Mouse (Mus musculus): ENCODE results near the gene Rc3h1. TPM values are rescaled to one million over a fixed set of nuclear protein-coding genes. Genes with fewer than 3 reads are reported as not detected.

Rc3h1 gene
- polyA plus RNA-seq, 1 experiment from 2014 or later, result 9.9 TPM

DNA sequence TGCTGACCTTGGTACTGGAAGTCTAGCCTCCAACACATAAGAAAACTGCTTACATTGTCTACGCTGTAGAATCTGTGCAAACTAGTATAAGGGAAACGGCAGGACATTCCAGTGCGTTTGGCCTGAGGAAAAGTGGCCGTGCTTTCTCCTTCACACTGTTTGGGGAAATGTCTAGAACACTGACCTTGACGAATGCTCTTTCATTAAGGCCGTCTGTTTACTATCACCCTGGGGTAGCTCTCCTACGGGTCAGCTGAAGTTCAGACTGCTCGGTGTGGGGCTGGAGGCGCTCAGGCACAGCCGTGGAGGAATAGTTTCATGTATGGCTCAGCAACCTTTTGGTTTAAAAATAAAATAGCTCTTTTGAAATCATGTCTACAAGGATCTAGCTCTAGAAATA is 6.5 kb upstream of the Rc3h1 start:
- no peaks in the 10 kb centered on the region for H3K36me3 ChIP-seq
- H3K4me1 ChIP-seq, result no peaks in the 10 kb centered on the region
- WGBS, result 79% methylated on average over 10 of the region's 10 CpGs
- H3K4me2 ChIP-seq (replicated peaks), result no peak overlapping the region
- H3K4me3 ChIP-seq, result no peak overlapping the region
- H3K9me3 ChIP-seq, result no peaks in the 10 kb centered on the region
- ATAC-seq (ENCODE audit: low FRiP score, low read depth), result no peak
- H3K9ac ChIP-seq (replicated peaks), result no peak overlapping the region
- H3K27me3 ChIP-seq, result no peaks in the 10 kb centered on the region; the same call in none of the 2 replicates
- H3K27ac ChIP-seq (replicated peaks), result no peak overlapping the region

GRCm38 (mm10) chr1:160904047-160904446 is 2.2 kb upstream of the Rc3h1 start:
- Histone ChIP-seq H3K27ac (replicated peaks) (no peak overlapping the region), H3K36me3 (no peaks in the 10 kb centered on the region), H3K9ac (replicated peaks) (no peak overlapping the region), H3K9me3 (no peaks in the 10 kb centered on the region), H3K4me3 (no peak overlapping the region), H3K4me2 (replicated peaks) (no peak overlapping the region), H3K27me3 (no peaks in the 10 kb centered on the region; the same call in none of the 2 replicates), H3K4me1 (peaks cover 7% of the 10 kb centered on the region)
- no peak for ATAC-seq (ENCODE audit: low FRiP score, low read depth)
- WGBS, result 64% methylated on average over 4 of the region's 4 CpGs

- Histone ChIP-seq H3K4me3 (peak overlapping the region; percentile 97), H3K27me3 (no peaks in the 10 kb centered on the region; the same call in none of the 2 replicates), H3K4me1 (peaks cover 13% of the 10 kb centered on the region), H3K9me3 (no peaks in the 10 kb centered on the region), H3K36me3 (no peaks in the 10 kb centered on the region), H3K4me2 (replicated peaks) (peak overlapping the region; percentile 68), H3K9ac (replicated peaks) (peak overlapping the region; percentile 96), H3K27ac (replicated peaks) (peak overlapping the region; percentile 91)
- ATAC-seq (ENCODE audit: low FRiP score, low read depth), result peak; percentile 82
- WGBS, result under 1% methylated on average over 63 of the region's 67 CpGs
Observed at GRCm38 (mm10) chr1:160906558-160907481, 602 bp downstream of the Rc3h1 start.

GRCm38 (mm10) chr1:160910176-160910575 is 4.0 kb downstream of the Rc3h1 start:
- 87% methylated on average over 1 of the region's 1 CpGs for WGBS
- no peak for ATAC-seq (ENCODE audit: low FRiP score, low read depth)
- no peaks in the 10 kb centered on the region for H3K36me3 ChIP-seq
- no peaks in the 10 kb centered on the region for H3K27me3 ChIP-seq
- no peak overlapping the region for H3K9ac ChIP-seq (replicated peaks)
- no peak overlapping the region for H3K27ac ChIP-seq (replicated peaks)
- no peak overlapping the region for H3K4me3 ChIP-seq
- no peaks in the 10 kb centered on the region for H3K9me3 ChIP-seq
- peaks cover 13% of the 10 kb centered on the region for H3K4me1 ChIP-seq
- no peak overlapping the region for H3K4me2 ChIP-seq (replicated peaks)

GRCm38 (mm10) chr1:160910812-160911211 is 4.6 kb downstream of the Rc3h1 start:
- H3K9ac ChIP-seq (replicated peaks), result no peak overlapping the region
- no peak for ATAC-seq (ENCODE audit: low FRiP score, low read depth)
- no peak overlapping the region for H3K27ac ChIP-seq (replicated peaks)
- no peaks in the 10 kb centered on the region for H3K27me3 ChIP-seq
- no peak overlapping the region for H3K4me3 ChIP-seq
- no peak overlapping the region for H3K4me2 ChIP-seq (replicated peaks)
- H3K4me1 ChIP-seq, result peaks cover 13% of the 10 kb centered on the region
- H3K9me3 ChIP-seq, result no peaks in the 10 kb centered on the region
- 100% methylated on average over 1 of the region's 1 CpGs for WGBS
- no peaks in the 10 kb centered on the region for H3K36me3 ChIP-seq

DNA sequence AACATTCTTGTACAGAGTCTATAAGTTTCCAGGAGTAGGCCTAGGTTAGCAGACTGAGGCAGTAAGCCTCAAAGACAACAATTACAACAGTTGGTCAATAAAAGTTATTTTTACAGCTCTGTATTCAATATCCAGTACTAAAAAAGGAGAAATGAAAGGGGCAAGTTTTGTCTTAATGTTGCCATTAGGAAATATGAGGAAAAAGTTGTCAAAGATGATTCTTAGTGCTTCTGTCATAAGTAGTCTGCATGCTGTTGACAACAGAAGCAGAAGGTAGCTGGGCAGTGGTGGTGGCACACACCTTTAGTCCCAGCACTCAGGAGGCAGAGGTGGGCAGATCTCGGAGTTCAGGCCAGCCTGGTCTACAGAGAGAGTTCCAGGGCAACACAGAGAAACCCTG is 13.2 kb downstream of the Rc3h1 start:
- Histone ChIP-seq H3K36me3 (no peaks in the 10 kb centered on the region), H3K27ac (replicated peaks) (no peak overlapping the region), H3K9ac (replicated peaks) (no peak overlapping the region), H3K9me3 (no peaks in the 10 kb centered on the region), H3K27me3 (no peaks in the 10 kb centered on the region), H3K4me3 (no peak overlapping the region), H3K4me1 (no peaks in the 10 kb centered on the region), H3K4me2 (replicated peaks) (no peak overlapping the region)
- ATAC-seq (ENCODE audit: low FRiP score, low read depth), result no peak
- 87% methylated on average over 1 of the region's 1 CpGs for WGBS

GRCm38 (mm10) chr1:160921938-160922337 is 15.7 kb downstream of the Rc3h1 start:
- Histone ChIP-seq H3K4me1 (no peaks in the 10 kb centered on the region), H3K36me3 (no peaks in the 10 kb centered on the region), H3K27ac (replicated peaks) (no peak overlapping the region), H3K9me3 (no peaks in the 10 kb centered on the region), H3K9ac (replicated peaks) (no peak overlapping the region), H3K27me3 (no peaks in the 10 kb centered on the region), H3K4me2 (replicated peaks) (no peak overlapping the region), H3K4me3 (no peak overlapping the region)
- 92% methylated on average over 1 of the region's 1 CpGs for WGBS
- ATAC-seq (ENCODE audit: low FRiP score, low read depth), result no peak

DNA sequence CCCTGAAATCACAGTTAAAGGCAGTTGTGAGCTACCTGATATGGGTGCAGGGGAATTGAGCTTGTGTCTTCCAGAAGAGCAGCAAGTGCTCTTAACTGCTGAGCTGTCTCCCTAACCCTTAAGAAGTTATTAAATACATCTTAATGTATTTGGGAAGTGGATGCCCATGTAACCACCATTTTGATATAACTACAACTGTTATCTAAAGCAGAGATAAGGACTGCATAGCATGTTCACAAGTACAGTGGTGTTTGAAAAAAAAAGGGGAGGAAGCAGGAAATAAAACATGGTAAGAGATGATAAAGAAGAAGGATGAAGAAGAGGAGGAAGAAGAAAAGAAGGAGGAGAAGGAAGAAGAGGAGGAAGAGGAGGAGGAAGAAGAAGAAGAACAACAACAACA is 25.1 kb downstream of the Rc3h1 start:
- Histone ChIP-seq H3K27me3 (no peaks in the 10 kb centered on the region), H3K27ac (replicated peaks) (no peak overlapping the region), H3K4me2 (replicated peaks) (no peak overlapping the region), H3K9ac (replicated peaks) (no peak overlapping the region), H3K4me3 (no peak overlapping the region), H3K36me3 (0 out of 2 replicates have a peak, but pooled peaks cover 9% of the 10 kb centered on the region), H3K9me3 (no peaks in the 10 kb centered on the region), H3K4me1 (no peaks in the 10 kb centered on the region)
- no peak for ATAC-seq (ENCODE audit: low FRiP score, low read depth)

DNA sequence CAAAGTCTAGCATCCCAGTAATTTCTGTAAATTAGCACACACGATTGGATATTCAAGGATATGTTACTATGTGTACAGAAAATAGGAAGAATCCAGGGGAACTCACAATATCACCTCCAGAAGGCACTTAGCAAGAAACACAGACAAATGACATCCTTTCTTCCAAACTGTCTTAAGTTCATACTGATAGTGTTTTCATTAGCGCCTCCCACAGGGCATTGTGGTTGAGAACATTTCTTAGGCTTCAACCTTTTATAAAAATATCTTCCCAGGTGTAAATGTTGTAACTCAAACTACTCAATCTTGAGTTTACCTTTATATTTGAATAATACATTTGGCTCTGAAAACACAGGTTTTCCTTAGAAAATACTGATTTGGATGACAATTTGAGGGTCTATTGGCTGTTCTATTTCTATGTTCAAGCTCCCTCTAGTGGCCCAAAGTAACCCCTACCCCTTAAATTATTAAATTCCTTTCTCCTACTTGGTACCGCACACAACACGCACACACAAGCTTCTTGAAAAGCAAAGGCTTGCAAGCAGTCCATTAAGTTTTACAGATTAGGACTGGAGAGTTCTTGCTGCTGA is 27.8 kb downstream of the Rc3h1 start:
- H3K36me3 ChIP-seq, result peaks cover 23% of the 10 kb centered on the region
- H3K9ac ChIP-seq (replicated peaks), result no peak overlapping the region
- H3K9me3 ChIP-seq, result no peaks in the 10 kb centered on the region
- H3K4me1 ChIP-seq, result no peaks in the 10 kb centered on the region
- ATAC-seq (ENCODE audit: low FRiP score, low read depth), result no peak
- H3K4me2 ChIP-seq (replicated peaks), result no peak overlapping the region
- 64% methylated on average over 4 of the region's 4 CpGs for WGBS
- no peak overlapping the region for H3K4me3 ChIP-seq
- no peaks in the 10 kb centered on the region for H3K27me3 ChIP-seq
- no peak overlapping the region for H3K27ac ChIP-seq (replicated peaks)

- ATAC-seq (ENCODE audit: low FRiP score, low read depth), result no peak
- no peak overlapping the region for H3K27ac ChIP-seq (replicated peaks)
- no peak overlapping the region for H3K9ac ChIP-seq (replicated peaks)
- WGBS, result 93% methylated on average over 6 of the region's 6 CpGs
- no peaks in the 10 kb centered on the region for H3K27me3 ChIP-seq
- H3K4me1 ChIP-seq, result no peaks in the 10 kb centered on the region
- H3K4me3 ChIP-seq, result no peak overlapping the region
- H3K36me3 ChIP-seq, result peaks cover 28% of the 10 kb centered on the region
- no peak overlapping the region for H3K4me2 ChIP-seq (replicated peaks)
- no peaks in the 10 kb centered on the region for H3K9me3 ChIP-seq
Observed at GRCm38 (mm10) chr1:160935551-160935950, 29.3 kb downstream of the Rc3h1 start.

DNA sequence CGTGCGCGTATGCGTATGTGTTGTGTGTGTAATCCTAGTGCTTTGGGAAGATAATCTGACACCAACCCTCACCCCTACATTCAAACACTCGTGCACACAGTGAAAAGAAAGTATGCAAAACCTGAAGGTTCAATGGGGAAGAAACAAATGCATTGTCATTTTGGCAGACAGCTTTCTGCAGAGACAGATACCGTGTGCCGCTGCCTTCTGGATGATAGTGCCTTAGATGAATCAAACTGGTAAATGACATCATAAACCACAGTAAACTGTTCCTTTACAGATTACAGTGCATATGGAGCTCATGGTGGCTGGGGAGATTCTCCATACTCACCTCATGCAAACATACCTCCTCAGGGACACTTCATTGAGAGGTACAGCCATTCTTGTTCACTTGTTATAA is 57.0 kb downstream of the Rc3h1 start:
- H3K27me3 ChIP-seq, result no peaks in the 10 kb centered on the region
- no peak overlapping the region for H3K9ac ChIP-seq (replicated peaks)
- no peaks in the 10 kb centered on the region for H3K4me1 ChIP-seq
- H3K9me3 ChIP-seq, result no peaks in the 10 kb centered on the region
- no peak overlapping the region for H3K4me2 ChIP-seq (replicated peaks)
- H3K4me3 ChIP-seq, result no peak overlapping the region
- 92% methylated on average over 7 of the region's 7 CpGs for WGBS
- H3K36me3 ChIP-seq, result peaks cover 74% of the 10 kb centered on the region
- ATAC-seq (ENCODE audit: low FRiP score, low read depth), result no peak
- H3K27ac ChIP-seq (replicated peaks), result no peak overlapping the region

DNA sequence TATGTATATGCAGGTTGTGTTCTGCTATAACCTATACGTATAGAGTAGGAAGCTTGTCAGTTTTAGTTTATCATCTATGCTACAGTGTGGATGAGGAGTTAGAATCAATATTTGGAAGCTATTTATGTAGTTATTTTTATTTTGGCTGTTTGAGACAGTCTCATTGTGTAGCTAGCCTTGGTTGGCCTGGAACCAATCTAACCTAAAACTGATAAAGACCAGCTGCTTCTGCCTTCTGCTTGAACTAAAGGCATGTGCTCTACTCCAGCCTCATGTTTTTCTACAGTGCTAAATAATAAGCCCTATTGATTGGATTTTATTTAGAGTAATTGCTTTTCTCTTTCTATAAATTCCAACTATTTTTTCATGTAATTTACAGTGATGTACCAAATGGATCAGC is 61.0 kb downstream of the Rc3h1 start:
- peaks cover 79% of the 10 kb centered on the region for H3K36me3 ChIP-seq
- H3K4me3 ChIP-seq, result no peak overlapping the region
- no peak overlapping the region for H3K4me2 ChIP-seq (replicated peaks)
- no peak overlapping the region for H3K9ac ChIP-seq (replicated peaks)
- no peaks in the 10 kb centered on the region for H3K4me1 ChIP-seq
- no peak overlapping the region for H3K27ac ChIP-seq (replicated peaks)
- 98% methylated on average over 1 of the region's 1 CpGs for WGBS
- no peaks in the 10 kb centered on the region for H3K9me3 ChIP-seq
- H3K27me3 ChIP-seq, result no peaks in the 10 kb centered on the region
- no peak for ATAC-seq (ENCODE audit: low FRiP score, low read depth)

All from midbrain, embryonic 12.5 days (tissue).